Mouse (Mus musculus): Measurements from ENCODE around the gene Samd8. TPM values are rescaled to one million over a fixed set of nuclear protein-coding genes. Genes with fewer than 3 reads are reported as not detected.
A peak's percentile ranks its signal among the peaks of the same experiment; 100 is the strongest.

Samd8 gene
- polyA plus RNA-seq, 1 experiment from 2014 or later = 20.6 TPM

- no peak overlapping the region for H3K27ac ChIP-seq (replicated peaks)
- no peak overlapping the region for H3K4me2 ChIP-seq
- WGBS = 85% methylated on average over 6 of the region's 6 CpGs
- no peaks in the 10 kb centered on the region for H3K9me3 ChIP-seq (replicated peaks)
- peaks cover 17% of the 10 kb centered on the region for H3K4me1 ChIP-seq
- no peak for ATAC-seq (ENCODE audit: low FRiP score)
- H3K9ac ChIP-seq (replicated peaks) = no peak overlapping the region
- H3K27me3 ChIP-seq (replicated peaks) = no peaks in the 10 kb centered on the region
- peaks cover 81% of the 10 kb centered on the region for H3K36me3 ChIP-seq
- no peak overlapping the region for H3K4me3 ChIP-seq (replicated peaks)
Measured at GRCm38 (mm10) chr14:21843263-21843662, 92.9 kb downstream of the Samd8 start.

GRCm38 (mm10) chr14:21846827-21847380 lies 96.6 kb downstream of the Samd8 start:
- H3K4me2 ChIP-seq = peak overlapping the region; percentile 98
- H3K36me3 ChIP-seq = peaks cover 46% of the 10 kb centered on the region
- H3K4me3 ChIP-seq (replicated peaks) = peak overlapping the region; percentile 76
- ATAC-seq (ENCODE audit: low FRiP score) = no peak
- H3K4me1 ChIP-seq = peaks cover 36% of the 10 kb centered on the region
- H3K27me3 ChIP-seq (replicated peaks) = no peaks in the 10 kb centered on the region
- H3K9me3 ChIP-seq (replicated peaks) = no peaks in the 10 kb centered on the region
- peak overlapping the region; percentile 78 for H3K9ac ChIP-seq (replicated peaks)
- WGBS = 17% methylated on average over 10 of the region's 10 CpGs
- H3K27ac ChIP-seq (replicated peaks) = peak overlapping the region; percentile 66

- Histone ChIP-seq H3K27ac (replicated peaks) (peak overlapping the region; percentile 66), H3K27me3 (replicated peaks) (no peaks in the 10 kb centered on the region), H3K4me3 (replicated peaks) (peak overlapping the region; percentile 76), H3K9ac (replicated peaks) (peak overlapping the region; percentile 78), H3K4me2 (peak overlapping the region; percentile 98), H3K4me1 (peaks cover 36% of the 10 kb centered on the region), H3K9me3 (replicated peaks) (no peaks in the 10 kb centered on the region), H3K36me3 (peaks cover 39% of the 10 kb centered on the region)
- WGBS = under 1% methylated on average over 50 of the region's 50 CpGs
- peak; percentile 46 for ATAC-seq (ENCODE audit: low FRiP score)
Measured at GRCm38 (mm10) chr14:21847381-21848165, 97.2 kb downstream of the Samd8 start.

Other genes starting within 250 kb of the Samd8 start
- 0.15 and 0.22 TPM in 2 replicates for gene Dupd1, start 36.0 kb upstream of the Samd8 start, polyA plus RNA-seq (2015; fragmentation: Nextera tagmentation; extraction: Ambion mirVana)
- gene Dusp13, start 650 bp downstream of the Samd8 start, polyA plus RNA-seq (2015; fragmentation: Nextera tagmentation; extraction: Ambion mirVana) = 0.23 TPM in 1 of 2 replicates, not detected in the other
- 299 and 307 TPM in 2 replicates for gene Vdac2, start 74.7 kb downstream of the Samd8 start, polyA plus RNA-seq (2015; fragmentation: Nextera tagmentation; extraction: Ambion mirVana)
- 52.8 and 59.0 TPM in 2 replicates for gene Comtd1, start 98.4 kb downstream of the Samd8 start, polyA plus RNA-seq (2015; fragmentation: Nextera tagmentation; extraction: Ambion mirVana)
- gene Zfp503, start 239.1 kb downstream of the Samd8 start, polyA plus RNA-seq (2015; fragmentation: Nextera tagmentation; extraction: Ambion mirVana) = 12.7 and 12.9 TPM in 2 replicates

All from neural tube, embryonic 15.5 days (tissue).